Mouse (Mus musculus) stomach, embryonic 16.5 days (tissue): Measurements from ENCODE around the gene Bcl7a. TPM values are rescaled to one million over a fixed set of nuclear protein-coding genes. Genes with fewer than 3 reads are reported as not detected.

Experiments
- ATAC-seq: fragments of 200-750 bp; cut with Nextera tagmentation; 2 replicates; pipeline ENCODE4 v1.8.0; 2017; ENCODE audit warnings: moderate number of reproducible peaks, moderate TSS enrichment; ENCODE audit not compliant: insufficient read depth, low FRiP score
- H3K27ac ChIP-seq: fragments of 300-500 bp; sonication (generic); 2 replicates; pipeline ENCODE4 v1.5.1; 2014; ENCODE audit warnings: low read length
- H3K27me3 ChIP-seq: fragments of 300-500 bp; sonication (generic); 2 replicates; pipeline ENCODE4 v1.6.1; 2014; ENCODE audit warnings: low read length, control low read depth, mixed read lengths; ENCODE audit not compliant: control insufficient read depth, insufficient read depth
- H3K36me3 ChIP-seq: fragments of 300-500 bp; sonication (generic); 2 replicates; pipeline ENCODE4 v1.6.1; 2014; ENCODE audit warnings: low read length; ENCODE audit not compliant: control insufficient read depth, insufficient read depth
- H3K4me1 ChIP-seq: fragments of 300-500 bp; sonication (generic); 2 replicates; pipeline ENCODE4 v1.6.1; 2014; ENCODE audit warnings: low read length, control low read depth, mixed read lengths; ENCODE audit not compliant: control insufficient read depth, insufficient read depth
- H3K4me2 ChIP-seq: fragments of 300-500 bp; sonication (generic); 2 replicates; pipeline ENCODE4 v1.6.1; 2014; ENCODE audit warnings: low read depth, low read length, mixed read lengths
- H3K4me3 ChIP-seq: fragments of 300-500 bp; sonication (generic); replicated peaks from 2 replicates; pipeline ENCODE4 v1.5.1; 2014; ENCODE audit warnings: mild to moderate bottlenecking, low read length
- H3K9ac ChIP-seq: fragments of 300-500 bp; sonication (generic); 2 replicates; pipeline ENCODE4 v1.6.1; 2014; ENCODE audit warnings: low read length
- H3K9me3 ChIP-seq: fragments of 300-500 bp; sonication (generic); replicated peaks from 2 replicates; pipeline ENCODE4 v1.6.1; 2016; ENCODE audit warnings: low read length, control low read depth; ENCODE audit not compliant: control insufficient read depth
- WGBS: fragments of 180-500 bp; shearing (Covaris S2); extraction: QIAGEN DNeasy Blood & Tissue Kit; methylation state at CpG from one replicate; pipeline ENCODE4 v1.1.7; 2014; 5-methylcytosine and 5-hydroxymethylcytosine counted together
- polyA plus RNA-seq: library from polyadenylated mRNA; unstranded; fragments of >200 nt; fragmentation: Nextera tagmentation; extraction: Ambion mirVana; gene quantifications from 2 replicates; pipeline ENCODE4 v1.2.1, GENCODE M21; 2015

The Bcl7a gene
- polyA plus RNA-seq, 1 experiment from 2014 or later = 20.4 TPM

- H3K9ac ChIP-seq = no peak overlapping the region
- ATAC-seq = no peak
- no peak overlapping the region for H3K27ac ChIP-seq
- H3K4me1 ChIP-seq = peaks cover 12% of the 10 kb centered on the region; the same call in 1 of the 2 replicates
- no peak overlapping the region for H3K4me3 ChIP-seq
- H3K4me2 ChIP-seq = peak overlapping the region; percentile 24; the same call in 1 of the 2 replicates
- H3K9me3 ChIP-seq = no peaks in the 10 kb centered on the region
- H3K36me3 ChIP-seq = no peaks in the 10 kb centered on the region
- peaks cover 6% of the 10 kb centered on the region; the same call in 1 of the 2 replicates for H3K27me3 ChIP-seq
- WGBS = 19% methylated on average over 20 of the region's 20 CpGs
Measured at GRCm38 (mm10) chr5:123381968-123382367, 38.3 kb downstream of the Bcl7a start.

GRCm38 (mm10) chr5:123382686-123383085 lies 39.1 kb downstream of the Bcl7a start:
- Histone ChIP-seq H3K9ac (no peak overlapping the region), H3K27me3 (peaks cover 6% of the 10 kb centered on the region; the same call in 1 of the 2 replicates), H3K27ac (no peak overlapping the region), H3K4me2 (no peak overlapping the region), H3K4me3 (no peak overlapping the region), H3K36me3 (no peaks in the 10 kb centered on the region), H3K4me1 (peaks cover 5% of the 10 kb centered on the region; the same call in 1 of the 2 replicates), H3K9me3 (no peaks in the 10 kb centered on the region)
- no peak for ATAC-seq
- WGBS = 83% methylated on average over 8 of the region's 8 CpGs

- Histone ChIP-seq H3K27me3 (no peaks in the 10 kb centered on the region), H3K9ac (no peak overlapping the region), H3K27ac (no peak overlapping the region), H3K4me3 (no peak overlapping the region), H3K4me2 (no peak overlapping the region), H3K36me3 (no peaks in the 10 kb centered on the region), H3K4me1 (peaks cover 3% of the 10 kb centered on the region; the same call in 1 of the 2 replicates), H3K9me3 (no peaks in the 10 kb centered on the region)
- WGBS = 31% methylated on average over 3 of the region's 3 CpGs
- no peak for ATAC-seq
Measured at GRCm38 (mm10) chr5:123388452-123388851, 44.8 kb downstream of the Bcl7a start.

- H3K4me1 ChIP-seq = peaks cover 11% of the 10 kb centered on the region; the same call in 1 of the 2 replicates
- H3K4me3 ChIP-seq = peak overlapping the region; percentile 34
- peak overlapping the region; percentile 43 for H3K4me2 ChIP-seq
- 11% methylated on average over 16 of the region's 17 CpGs for WGBS
- no peak for ATAC-seq
- H3K27me3 ChIP-seq = no peaks in the 10 kb centered on the region
- H3K9ac ChIP-seq = peak overlapping the region; percentile 24; the same call in 1 of the 2 replicates
- H3K9me3 ChIP-seq = no peaks in the 10 kb centered on the region
- no peak overlapping the region for H3K27ac ChIP-seq
- no peaks in the 10 kb centered on the region for H3K36me3 ChIP-seq
Measured at GRCm38 (mm10) chr5:123390536-123391441, 47.2 kb downstream of the Bcl7a start.

- 14% methylated on average over 5 of the region's 5 CpGs for WGBS
- H3K36me3 ChIP-seq = no peaks in the 10 kb centered on the region
- peaks cover 18% of the 10 kb centered on the region for H3K4me1 ChIP-seq
- no peak for ATAC-seq
- no peaks in the 10 kb centered on the region for H3K27me3 ChIP-seq
- no peaks in the 10 kb centered on the region for H3K9me3 ChIP-seq
- peak overlapping the region; percentile 34 for H3K4me3 ChIP-seq
- H3K4me2 ChIP-seq = peak overlapping the region; percentile 43
- no peak overlapping the region for H3K27ac ChIP-seq
- 0 out of 2 replicates have a peak overlapping the region, but pooled peaks have one; percentile 24 for H3K9ac ChIP-seq
Measured at GRCm38 (mm10) chr5:123391442-123391809, 47.8 kb downstream of the Bcl7a start.

- no peaks in the 10 kb centered on the region for H3K27me3 ChIP-seq
- H3K4me1 ChIP-seq = peaks cover 39% of the 10 kb centered on the region
- H3K4me2 ChIP-seq = peak overlapping the region; percentile 65
- H3K4me3 ChIP-seq = peak overlapping the region; percentile 80
- no peaks in the 10 kb centered on the region for H3K9me3 ChIP-seq
- H3K36me3 ChIP-seq = no peaks in the 10 kb centered on the region
- peak overlapping the region; percentile 93 for H3K27ac ChIP-seq
- peak; percentile 12; the same call in 1 of the 2 replicates for ATAC-seq
- peak overlapping the region; percentile 64 for H3K9ac ChIP-seq
- 12% methylated on average over 5 of the region's 5 CpGs for WGBS
Measured at GRCm38 (mm10) chr5:123393786-123394302, 50.2 kb downstream of the Bcl7a start.

DNA sequence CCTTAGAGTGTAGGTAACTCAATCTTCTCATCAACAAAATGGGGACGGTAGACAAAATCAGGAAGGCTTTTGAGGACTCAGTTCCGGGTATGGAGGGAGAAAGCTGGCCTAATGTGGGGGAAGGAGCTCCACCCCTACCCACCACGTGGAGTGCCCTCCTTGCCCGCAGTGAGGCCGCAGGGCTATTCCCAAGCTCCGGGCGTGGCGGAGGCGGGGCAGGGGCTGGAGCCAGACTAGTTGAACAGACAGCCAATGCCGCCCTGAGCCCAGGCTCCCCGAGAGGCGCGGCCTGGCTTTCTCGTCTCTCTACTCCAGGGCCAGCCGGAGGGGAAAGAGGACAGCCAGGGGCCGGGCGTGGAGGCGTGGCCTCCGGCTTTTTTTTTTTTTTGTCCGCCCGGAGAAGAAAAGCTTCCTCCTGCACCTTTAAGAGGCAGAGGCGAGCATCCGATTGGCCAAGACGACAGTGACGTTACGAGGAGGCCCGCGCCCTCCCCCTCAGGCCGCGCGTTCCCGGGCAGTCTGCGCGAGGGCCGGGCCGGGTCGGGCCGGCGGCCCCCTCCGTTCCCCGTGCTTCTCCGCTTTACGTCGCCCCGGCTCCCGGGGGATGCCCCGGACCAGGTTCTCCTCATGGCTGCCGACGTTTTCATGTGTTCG lies 50.8 kb downstream of the Bcl7a start, which contains the start of gene Mlxip:
Gene Mlxip, plus strand, starts transcription at position 496 of the 654 bp plus-strand sequence.
- peak; percentile 98 for ATAC-seq
- Histone ChIP-seq H3K9ac (peak within 1 kb of the TSS; percentile 87), H3K27me3 (no peaks in the 10 kb centered on the region), H3K27ac (peak within 1 kb of the TSS; percentile 93), H3K4me2 (peak within 1 kb of the TSS; percentile 65), H3K4me1 (peaks cover 39% of the 10 kb centered on the region), H3K9me3 (no peaks in the 10 kb centered on the region), H3K4me3 (peak within 1 kb of the TSS; percentile 80), H3K36me3 (no peaks in the 10 kb centered on the region)
- WGBS = 0% methylated on average over 48 of the region's 50 CpGs

GRCm38 (mm10) chr5:123394957-123395881 lies 51.6 kb downstream of the Bcl7a start:
- Histone ChIP-seq H3K4me3 (peak overlapping the region; percentile 80), H3K27me3 (no peaks in the 10 kb centered on the region)
- under 1% methylated on average over 65 of the region's 65 CpGs for WGBS

More at GRCm38 (mm10) chr5:123394957-123395881, 51.6 kb downstream of the Bcl7a start:
- ATAC-seq = peak; percentile 9; the same call in 1 of the 2 replicates
- H3K27ac ChIP-seq = peak overlapping the region; percentile 93
- H3K4me2 ChIP-seq = peak overlapping the region; percentile 60
- peaks cover 39% of the 10 kb centered on the region for H3K4me1 ChIP-seq
- H3K36me3 ChIP-seq = no peaks in the 10 kb centered on the region
- peak overlapping the region; percentile 87 for H3K9ac ChIP-seq
- H3K9me3 ChIP-seq = no peaks in the 10 kb centered on the region
